Mouse (Mus musculus): ENCODE measurements around the gene Ccnc. TPM values are rescaled to one million over a fixed set of nuclear protein-coding genes. Genes with fewer than 3 reads are reported as not detected.

The Ccnc gene
- 3.7 and 6.2 TPM in 2 replicates for polyA plus RNA-seq (2012; rRNA removed)

GRCm38 (mm10) chr4:21727615-21728165 is at the start of gene Ccnc:
Gene Ccnc (plus strand): TSS chr4:21727701.
- Histone ChIP-seq H3K4me1 (ENCODE audit: control insufficient read depth, insufficient read depth, low read length) (no peaks in the 10 kb centered on the region), H3K4me3 (replicated peaks; ENCODE audit: extremely low read depth, low read depth, low read length) (peak within 1 kb of the TSS; percentile 93)
- peak; percentile 88 for TF ChIP-seq POLR2A (IDR thresholded peaks at IDR 0.05; ENCODE audit: borderline replicate concordance, extremely low read depth, low read depth, low read length)
- no peak for TF ChIP-seq CTCF (IDR thresholded peaks at IDR 0.05; ENCODE audit: insufficient read depth, low read length)
- under 1% methylated on average over 37 of the region's 37 CpGs for WGBS
- DNase-seq, result peak; percentile 89

DNA sequence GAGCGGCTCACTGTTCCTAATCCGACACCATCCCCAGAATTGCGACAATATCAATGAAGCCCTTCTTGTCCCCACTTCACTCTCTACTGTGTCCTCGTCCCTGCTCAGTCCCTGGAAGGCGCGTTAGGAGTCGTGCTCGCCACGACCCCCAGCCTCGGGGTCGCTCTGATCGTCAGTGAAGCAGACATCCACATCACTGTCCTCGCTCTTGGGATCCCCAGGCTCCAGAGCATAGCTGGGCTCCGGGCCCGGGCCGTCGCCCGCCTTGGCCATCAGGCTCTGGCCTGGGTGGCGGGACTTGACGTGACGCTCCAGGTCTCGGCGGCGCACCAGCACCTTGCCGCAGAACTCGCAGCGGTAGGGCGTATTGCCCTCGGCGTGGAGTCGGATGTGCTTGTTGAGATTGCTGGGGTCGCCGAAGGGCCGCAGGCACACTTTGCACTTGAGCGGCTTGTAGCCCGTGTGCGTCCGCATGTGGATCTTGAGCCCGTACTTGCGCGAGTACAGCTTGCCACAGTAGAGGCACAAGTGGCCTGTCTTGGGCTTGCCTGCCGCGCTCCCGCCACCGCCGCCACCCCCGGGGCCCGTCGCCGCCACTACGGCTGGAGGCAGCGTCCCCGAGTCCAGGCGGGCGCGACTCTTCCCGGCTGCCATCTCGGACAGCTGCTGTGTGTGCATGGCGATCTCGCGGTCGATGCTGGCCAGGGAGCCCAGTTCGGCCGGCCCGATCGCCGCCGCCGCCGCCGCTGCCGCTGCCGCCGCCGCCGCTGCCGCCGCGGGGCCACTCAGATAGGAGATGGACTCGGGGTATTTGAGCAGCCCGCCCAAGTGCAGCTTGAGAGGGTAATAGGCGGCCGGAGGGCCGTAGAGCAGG is 49.2 kb upstream of the Ccnc start:
- H3K4me1 ChIP-seq (ENCODE audit: control insufficient read depth, insufficient read depth, low read length), result peaks cover 5% of the 10 kb centered on the region; the same call in 1 of the 2 replicates
- no peak for TF ChIP-seq POLR2A (IDR thresholded peaks at IDR 0.05; ENCODE audit: borderline replicate concordance, extremely low read depth, low read depth, low read length)
- no peak for TF ChIP-seq CTCF (IDR thresholded peaks at IDR 0.05; ENCODE audit: insufficient read depth, low read length)
- no peak overlapping the region for H3K4me3 ChIP-seq (replicated peaks; ENCODE audit: extremely low read depth, low read depth, low read length)
- no peak for DNase-seq
- 2% methylated on average over 84 of the region's 84 CpGs for WGBS

DNA sequence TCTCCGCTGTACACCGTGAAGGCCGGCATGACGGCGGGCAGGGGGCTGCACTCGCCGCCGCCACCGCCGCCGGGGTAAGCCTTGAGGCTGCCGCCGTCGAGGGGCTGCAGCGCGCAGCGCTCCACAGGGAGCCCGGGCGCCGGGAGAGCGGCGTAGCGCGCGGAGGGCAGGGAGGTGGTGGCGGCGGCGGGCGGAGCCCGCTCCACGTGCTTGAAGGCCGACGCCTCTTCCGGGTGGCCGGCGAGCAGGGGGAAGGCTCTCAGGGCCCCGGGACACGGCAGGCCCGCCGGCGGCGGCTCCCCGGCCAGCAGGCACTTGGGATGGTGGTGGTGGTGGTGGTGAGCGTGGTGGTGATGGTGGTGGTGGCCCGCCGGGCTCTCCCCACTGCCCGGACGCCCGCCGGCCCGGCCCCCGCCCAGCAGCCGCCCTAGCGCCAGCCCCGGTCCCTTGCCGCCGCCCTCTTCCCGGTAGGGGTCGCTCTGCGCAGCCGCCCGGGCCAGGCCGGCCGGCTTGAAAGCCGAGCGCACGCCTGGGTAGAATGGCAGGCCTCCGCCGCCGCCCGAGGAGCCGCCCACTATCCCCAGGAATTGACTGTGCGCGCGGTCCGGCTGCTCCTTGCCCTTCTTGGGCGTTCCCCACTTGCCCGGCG is 48.4 kb upstream of the Ccnc start:
- 1% methylated on average over 78 of the region's 79 CpGs for WGBS
- TF ChIP-seq POLR2A (IDR thresholded peaks at IDR 0.05; ENCODE audit: borderline replicate concordance, extremely low read depth, low read depth, low read length) (no peak), CTCF (IDR thresholded peaks at IDR 0.05; ENCODE audit: insufficient read depth, low read length) (no peak)
- DNase-seq, result no peak
- H3K4me1 ChIP-seq (ENCODE audit: control insufficient read depth, insufficient read depth, low read length), result peaks cover 5% of the 10 kb centered on the region; the same call in 1 of the 2 replicates
- H3K4me3 ChIP-seq (replicated peaks; ENCODE audit: extremely low read depth, low read depth, low read length), result no peak overlapping the region

GRCm38 (mm10) chr4:21679624-21680480 is 47.6 kb upstream of the Ccnc start:
- TF ChIP-seq POLR2A (IDR thresholded peaks at IDR 0.05; ENCODE audit: borderline replicate concordance, extremely low read depth, low read depth, low read length), result no peak
- TF ChIP-seq CTCF (IDR thresholded peaks at IDR 0.05; ENCODE audit: insufficient read depth, low read length), result no peak
- WGBS, result 4% methylated on average over 42 of the region's 42 CpGs
- H3K4me1 ChIP-seq (ENCODE audit: control insufficient read depth, insufficient read depth, low read length), result peaks cover 5% of the 10 kb centered on the region; the same call in 1 of the 2 replicates
- no peak overlapping the region for H3K4me3 ChIP-seq (replicated peaks; ENCODE audit: extremely low read depth, low read depth, low read length)
- no peak for DNase-seq

DNA sequence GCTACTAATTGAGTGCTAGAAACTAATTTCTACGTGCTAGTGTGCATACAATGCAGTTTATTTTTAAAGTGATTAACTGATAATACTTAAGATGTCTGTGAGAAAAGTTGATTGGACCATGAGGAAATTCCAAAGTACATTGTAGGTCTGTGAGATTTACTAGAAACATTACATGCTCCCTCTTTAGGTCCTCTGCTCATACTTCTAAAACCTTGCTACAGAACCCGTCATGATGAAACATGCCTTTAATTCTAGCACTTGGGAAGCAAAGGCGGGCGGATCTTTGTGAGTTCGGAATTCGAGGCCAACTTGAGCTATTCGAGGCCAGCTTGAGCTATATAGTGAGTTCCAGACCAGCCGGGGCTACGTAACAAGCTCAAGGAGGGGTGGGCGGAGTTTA is 46.5 kb upstream of the Ccnc start:
- WGBS, result 6% methylated on average over 10 of the region's 10 CpGs
- TF ChIP-seq CTCF (IDR thresholded peaks at IDR 0.05; ENCODE audit: insufficient read depth, low read length) (no peak), POLR2A (IDR thresholded peaks at IDR 0.05; ENCODE audit: borderline replicate concordance, extremely low read depth, low read depth, low read length) (no peak)

GRCm38 (mm10) chr4:21682421-21683150 is 44.9 kb upstream of the Ccnc start:
- Histone ChIP-seq H3K4me3 (replicated peaks; ENCODE audit: extremely low read depth, low read depth, low read length) (no peak overlapping the region), H3K4me1 (ENCODE audit: control insufficient read depth, insufficient read depth, low read length) (peaks cover 5% of the 10 kb centered on the region; the same call in 1 of the 2 replicates)
- DNase-seq, result no peak
- WGBS, result 18% methylated on average over 10 of the region's 10 CpGs
- TF ChIP-seq POLR2A (IDR thresholded peaks at IDR 0.05; ENCODE audit: borderline replicate concordance, extremely low read depth, low read depth, low read length) (no peak), CTCF (IDR thresholded peaks at IDR 0.05; ENCODE audit: insufficient read depth, low read length) (no peak)

More for the DNA sequence above, 46.5 kb upstream of the Ccnc start:
- Histone ChIP-seq H3K4me1 (ENCODE audit: control insufficient read depth, insufficient read depth, low read length) (peaks cover 5% of the 10 kb centered on the region; the same call in 1 of the 2 replicates), H3K4me3 (replicated peaks; ENCODE audit: extremely low read depth, low read depth, low read length) (no peak overlapping the region)
- DNase-seq, result no peak

DNA sequence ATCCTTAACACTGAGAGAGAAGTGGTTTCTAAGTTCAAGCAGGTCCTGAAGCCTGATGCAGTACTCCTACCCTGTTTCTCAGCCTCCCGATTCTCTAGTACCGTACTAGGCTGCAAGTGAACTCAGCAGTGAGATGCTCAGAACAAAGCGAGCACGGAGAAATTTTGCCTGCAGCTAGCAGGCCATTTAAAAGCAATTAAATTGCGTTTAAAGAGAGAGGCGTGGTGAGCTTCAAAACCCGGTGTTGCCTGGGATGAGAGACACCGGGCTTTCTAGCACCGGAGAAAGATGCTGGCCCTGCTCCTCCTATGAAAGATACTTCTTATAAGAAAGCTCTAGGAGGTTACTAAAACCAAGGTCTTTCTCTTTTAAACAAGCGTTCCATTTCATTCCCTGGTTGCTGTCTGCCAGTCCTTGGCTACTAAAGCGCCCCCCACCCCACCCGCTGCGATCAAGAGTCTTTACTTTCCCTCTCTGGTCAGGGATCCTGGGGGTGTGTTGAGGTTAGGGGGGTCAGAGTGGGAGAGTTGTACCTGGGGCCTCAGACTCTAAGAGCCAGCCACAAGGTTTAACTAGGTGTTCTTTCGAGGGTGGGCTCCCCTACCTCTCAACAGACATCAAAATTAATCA is 43.0 kb upstream of the Ccnc start:
- TF ChIP-seq CTCF (IDR thresholded peaks at IDR 0.05; ENCODE audit: insufficient read depth, low read length) (no peak), POLR2A (IDR thresholded peaks at IDR 0.05; ENCODE audit: borderline replicate concordance, extremely low read depth, low read depth, low read length) (no peak)
- 1% methylated on average over 14 of the region's 14 CpGs for WGBS
- Histone ChIP-seq H3K4me1 (ENCODE audit: control insufficient read depth, insufficient read depth, low read length) (no peaks in the 10 kb centered on the region), H3K4me3 (replicated peaks; ENCODE audit: extremely low read depth, low read depth, low read length) (no peak overlapping the region)
- DNase-seq, result no peak

- Histone ChIP-seq H3K4me3 (replicated peaks; ENCODE audit: extremely low read depth, low read depth, low read length) (no peak within 1 kb of the TSS), H3K4me1 (ENCODE audit: control insufficient read depth, insufficient read depth, low read length) (no peaks in the 10 kb centered on the region)
- WGBS, result 1% methylated on average over 38 of the region's 38 CpGs
- no peak for DNase-seq
- TF ChIP-seq CTCF (IDR thresholded peaks at IDR 0.05; ENCODE audit: insufficient read depth, low read length) (no peak), POLR2A (IDR thresholded peaks at IDR 0.05; ENCODE audit: borderline replicate concordance, extremely low read depth, low read depth, low read length) (no peak)
These were observed 41.9 kb upstream of the Ccnc start, which contains the start of gene Prdm13 for GRCm38 (mm10) chr4:21685595-21686091. Gene Prdm13 (minus strand): TSS chr4:21685963.
